Mouse (Mus musculus) layer of hippocampus, adult 2 months (tissue): ENCODE data around the gene Sox5. TPM values are rescaled to one million over a fixed set of nuclear protein-coding genes. Genes with fewer than 3 reads are reported as not detected.
A peak's percentile ranks its signal among the peaks of the same experiment; 100 is the strongest.

Experiments
- DNase-seq, 2 experiments: peaks; one replicate each; pipeline ENCODE4 v3.0.0; 2022; ENCODE audit warnings: low spot score in 2 of 2
- H3K27ac ChIP-seq: fragments of 200-600 bp; 2 replicates; pipeline ENCODE4 v1.8.1; 2022
- H3K4me3 ChIP-seq: fragments of 200-600 bp; 2 replicates; pipeline ENCODE4 v1.8.1; 2022; ENCODE audit warnings: mild to moderate bottlenecking
- CTCF ChIP-seq: fragments of 200-600 bp; conservative IDR thresholded peaks from 2 replicates; pipeline ENCODE4 v1.8.1; 2022; ENCODE audit warnings: antibody characterized with exemption, mild to moderate bottlenecking, moderate library complexity
- total RNA-seq, 2 experiments: library from RNA; stranded (reverse); gene quantifications; 2 replicates each; pipeline ENCODE4 v1.2.3; 2021

Sox5 gene
- total RNA-seq, 2 experiments from 2014 or later = 36.8 to 42.0 TPM

DNA sequence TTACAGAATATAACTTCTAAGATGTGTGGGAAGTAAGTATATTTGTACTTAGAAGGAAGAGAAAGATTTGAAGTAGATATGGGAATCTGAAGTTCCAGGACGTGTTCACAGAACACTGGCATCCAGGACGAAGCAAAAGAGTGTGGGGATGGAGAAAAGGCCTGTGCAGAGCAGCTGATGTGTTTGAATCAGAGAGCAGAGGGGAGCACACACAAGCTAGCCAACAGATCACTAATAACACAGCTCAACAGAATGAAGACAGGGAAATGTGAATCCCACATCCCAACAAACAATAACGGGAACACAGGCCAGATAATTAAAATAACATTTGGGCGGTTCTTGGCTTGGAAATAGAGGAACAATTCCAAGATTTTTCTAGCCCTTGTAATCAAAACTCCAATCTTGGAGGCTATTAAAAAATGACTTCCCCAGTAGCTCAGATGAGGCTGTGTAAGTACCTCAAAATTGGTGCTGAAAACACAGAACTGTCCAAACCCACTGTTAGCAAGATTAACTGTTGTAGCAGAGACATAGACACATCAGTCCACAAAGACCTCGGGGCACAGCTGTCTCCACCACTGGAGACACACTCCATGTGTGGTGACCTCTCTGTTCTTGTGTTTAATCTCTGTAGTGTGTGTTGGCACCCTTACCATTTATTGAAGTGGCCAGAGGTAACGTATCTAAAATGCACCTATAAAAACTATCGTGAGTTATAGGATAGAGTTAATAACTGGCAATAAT lies 90.3 kb downstream of the Sox5 start:
- H3K4me3 ChIP-seq = no peak overlapping the region
- DNase-seq = no peak
- no peak for TF ChIP-seq CTCF
- H3K27ac ChIP-seq = no peak overlapping the region

DNA sequence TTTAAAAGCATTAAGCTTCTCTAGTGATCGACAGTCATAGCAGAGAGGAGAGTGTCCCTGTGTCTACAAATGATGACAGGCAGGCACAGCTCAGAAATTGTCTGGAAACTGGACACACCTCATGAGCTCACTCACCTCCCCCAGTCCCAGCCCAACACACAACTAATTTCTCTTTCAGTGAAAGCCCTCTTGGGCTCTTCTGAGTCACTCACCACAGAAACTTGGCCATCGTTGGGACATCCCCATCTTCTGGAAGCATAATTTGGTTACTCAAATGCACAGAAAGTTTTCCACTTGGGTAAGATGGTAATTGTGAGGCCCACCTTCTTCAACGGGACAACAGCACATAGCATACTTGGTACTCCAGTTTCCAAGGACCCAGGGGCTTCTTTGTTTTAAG lies 92.7 kb downstream of the Sox5 start:
- DNase-seq = no peak
- H3K27ac ChIP-seq = no peak overlapping the region
- no peak overlapping the region for H3K4me3 ChIP-seq
- no peak for TF ChIP-seq CTCF

DNA sequence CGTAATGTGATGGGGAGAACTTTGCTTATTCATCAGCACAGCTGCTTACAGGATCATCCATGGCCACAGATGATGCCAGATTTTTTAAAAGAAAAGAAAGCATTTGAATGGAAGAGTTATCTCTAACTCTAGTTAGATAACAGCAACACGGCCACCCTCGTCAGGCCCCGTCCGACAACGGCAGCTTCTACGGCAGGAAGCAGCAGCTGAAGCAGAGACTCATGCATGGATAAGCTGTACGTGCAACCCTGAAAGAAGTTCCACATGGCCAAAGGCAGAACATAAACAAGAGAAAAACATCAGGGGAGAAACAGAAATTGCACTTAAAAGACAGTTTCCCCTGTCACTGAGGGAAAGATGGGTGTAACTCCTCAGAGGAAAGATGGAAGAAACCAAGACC lies 94.1 kb downstream of the Sox5 start:
- DNase-seq = no peak
- H3K27ac ChIP-seq = no peak overlapping the region
- no peak overlapping the region for H3K4me3 ChIP-seq
- no peak for TF ChIP-seq CTCF

- Histone ChIP-seq H3K4me3 (no peak overlapping the region), H3K27ac (no peak overlapping the region)
- TF ChIP-seq CTCF = no peak
- DNase-seq = no peak
Measured at GRCm38 (mm10) chr6:144681045-144681789, 100.6 kb downstream of the Sox5 start.

- TF ChIP-seq CTCF = no peak
- no peak for DNase-seq
- Histone ChIP-seq H3K27ac (no peak overlapping the region), H3K4me3 (no peak overlapping the region)
Measured at GRCm38 (mm10) chr6:144677491-144678133, 104.2 kb downstream of the Sox5 start.

DNA sequence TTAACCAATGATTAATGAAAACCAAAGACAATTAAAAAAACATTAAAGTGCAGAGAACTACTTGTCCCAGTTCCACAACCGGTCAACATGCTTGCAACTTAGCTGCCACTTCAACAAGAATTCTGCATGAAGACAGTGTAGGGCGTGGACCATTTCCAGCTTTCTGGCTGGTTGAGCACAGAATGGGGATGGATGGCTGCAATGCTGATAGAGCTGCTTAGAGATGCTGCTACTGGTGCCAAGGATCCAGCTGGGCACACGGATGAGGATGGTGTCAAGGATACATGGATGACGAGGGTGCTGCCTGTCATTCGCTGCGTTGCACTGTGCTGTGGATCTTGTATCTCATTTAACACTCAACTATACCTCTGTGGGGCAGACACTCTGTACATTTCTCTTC lies 106.7 kb downstream of the Sox5 start:
- no peak for TF ChIP-seq CTCF
- Histone ChIP-seq H3K27ac (no peak overlapping the region), H3K4me3 (no peak overlapping the region)
- DNase-seq = no peak

DNA sequence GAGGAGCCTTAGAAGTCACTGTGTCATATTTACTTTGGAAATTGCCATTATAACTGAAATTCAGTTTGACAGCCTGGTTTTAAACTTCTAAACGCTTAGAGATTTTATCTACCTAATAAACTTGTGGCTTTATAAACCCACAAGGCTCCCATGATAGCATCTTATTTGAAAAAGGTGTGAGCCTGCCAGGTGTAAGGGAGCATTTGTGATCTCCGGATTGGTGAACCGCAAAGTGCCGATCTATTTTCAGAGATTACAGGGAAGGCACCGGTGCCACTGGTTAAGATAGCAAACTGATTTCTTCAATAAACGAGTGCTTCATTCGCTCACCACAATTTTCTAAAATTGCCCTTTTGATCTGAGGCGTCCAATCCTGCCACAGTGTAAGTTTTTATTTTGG lies 107.9 kb downstream of the Sox5 start:
- DNase-seq = no peak
- H3K27ac ChIP-seq = no peak overlapping the region
- no peak overlapping the region for H3K4me3 ChIP-seq
- TF ChIP-seq CTCF = no peak

DNA sequence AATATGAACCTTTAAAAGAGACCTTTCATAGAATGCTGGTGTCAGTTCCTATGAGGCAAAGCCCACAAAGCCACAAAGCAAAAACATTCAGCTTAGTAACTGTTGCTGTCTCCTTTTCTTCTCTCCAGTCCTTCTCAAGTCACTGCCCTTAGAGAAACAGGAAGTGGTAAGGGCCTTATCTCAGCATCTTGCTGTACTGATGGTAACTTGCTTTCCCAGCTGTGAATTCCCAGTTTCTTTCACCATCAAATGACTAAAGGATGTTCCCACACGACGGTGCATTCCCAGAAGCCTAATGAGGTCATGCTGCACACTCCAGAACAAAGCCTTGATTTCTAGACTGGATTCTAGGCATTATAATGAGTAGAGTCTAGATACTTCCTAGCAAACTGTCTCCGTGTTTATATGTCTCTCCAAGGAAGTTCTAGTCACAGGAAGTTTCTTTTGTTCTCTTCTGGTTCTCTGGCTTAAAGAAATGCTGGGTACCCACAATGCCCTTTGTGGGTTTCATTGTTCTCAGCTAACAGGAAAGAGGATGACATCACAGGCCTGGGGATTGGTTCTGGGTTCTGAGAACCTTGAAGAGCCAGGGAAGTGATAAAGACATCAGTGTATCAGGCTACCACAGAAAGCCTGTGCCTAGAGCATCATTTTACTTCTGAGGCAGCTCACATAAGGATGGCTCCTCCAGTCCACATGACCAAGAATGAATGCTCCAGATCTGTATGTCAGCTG lies 111.2 kb downstream of the Sox5 start:
- Histone ChIP-seq H3K4me3 (no peak overlapping the region), H3K27ac (no peak overlapping the region)
- TF ChIP-seq CTCF = no peak
- DNase-seq = no peak

GRCm38 (mm10) chr6:144666617-144667016 lies 115.2 kb downstream of the Sox5 start:
- peak; percentile 51 for TF ChIP-seq CTCF
- no peak overlapping the region for H3K4me3 ChIP-seq
- H3K27ac ChIP-seq = no peak overlapping the region
- DNase-seq = no peak

- no peak for DNase-seq
- no peak overlapping the region for H3K4me3 ChIP-seq
- no peak for TF ChIP-seq CTCF
- H3K27ac ChIP-seq = no peak overlapping the region
Measured at GRCm38 (mm10) chr6:144664765-144665164, 117.0 kb downstream of the Sox5 start.

DNA sequence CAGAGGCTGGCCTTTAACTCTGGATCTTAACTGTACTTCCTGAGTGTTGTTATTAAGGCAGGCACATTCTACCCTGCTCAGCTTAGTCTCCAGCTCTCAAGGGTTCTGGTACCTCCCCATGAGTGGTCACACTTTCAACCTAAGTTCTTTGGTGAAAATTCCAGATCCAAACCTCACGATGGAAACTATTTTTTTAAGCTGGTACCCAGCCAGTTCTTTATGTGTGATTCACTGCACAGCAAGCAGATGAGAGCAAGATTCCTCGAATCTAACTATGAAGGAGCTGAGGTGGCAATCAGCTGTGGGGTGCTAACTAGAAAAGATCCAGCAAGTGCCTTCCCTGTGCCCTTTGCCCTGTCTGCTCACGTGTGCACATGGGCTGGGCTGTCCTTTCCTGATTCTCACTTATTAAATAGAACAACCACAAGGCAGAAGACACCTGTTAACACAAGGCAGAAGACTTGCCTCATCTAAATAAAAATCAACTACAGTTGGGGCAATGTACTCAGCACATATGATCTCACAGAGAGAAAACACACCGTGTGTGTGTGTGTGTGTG lies 118.2 kb downstream of the Sox5 start:
- no peak for DNase-seq
- no peak overlapping the region for H3K4me3 ChIP-seq
- no peak for TF ChIP-seq CTCF
- no peak overlapping the region for H3K27ac ChIP-seq
